ENCODE assay signal across 25 mouse cellular contexts in the genomic region with DNA sequence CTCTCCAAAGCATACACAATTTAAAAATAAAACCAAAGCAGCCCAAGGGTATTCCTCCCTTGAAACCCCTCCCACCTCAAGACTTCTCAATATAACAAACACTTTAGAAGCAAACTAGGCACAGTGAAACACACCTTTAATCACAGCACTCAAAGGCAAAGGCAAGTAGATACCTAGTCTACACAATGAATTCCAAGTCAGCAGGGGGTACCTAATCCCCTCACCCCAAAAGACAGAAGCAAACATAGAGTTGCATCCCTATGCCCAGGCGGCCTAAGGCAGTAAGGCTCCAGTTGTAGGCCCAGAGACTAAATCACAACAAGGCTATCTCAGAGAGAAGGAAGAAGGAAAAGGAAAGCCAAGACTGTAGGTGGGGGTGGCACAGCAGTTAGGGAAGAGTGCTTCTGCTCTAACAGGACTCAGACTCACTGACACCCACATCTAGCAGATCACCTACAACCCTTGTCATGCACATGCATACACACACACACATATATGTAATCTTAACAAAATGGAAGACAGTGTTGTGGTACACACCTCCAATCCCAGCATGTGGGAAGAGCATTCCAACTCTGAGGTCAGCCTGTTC. TPM values are rescaled to one million over a fixed set of nuclear protein-coding genes. Genes with fewer than 3 reads are reported as not detected.
A peak's percentile ranks its signal among the peaks of the same experiment; 100 is the strongest.
DNase-seq lines count a peak whose midpoint lies in the region; ATAC-seq and TF ChIP-seq lines count a peak whose summit lies in the region.
"Had no signal": no experiment of that assay in that cellular context is flagged by ENCODE, and none has a peak within 500 bp of the region (broad histone marks: within the 10 kb centered on the region; RNA-seq: fewer than 3 reads in every experiment).

No protein-coding gene starts in this region.

- H3K27ac ChIP-seq in gastrocnemius, adult 2 months = peak overlapping the region; percentile 12; the same call in 1 of the 2 replicates
- H3K27ac ChIP-seq: embryonic facial prominence, embryonic 13.5 days; embryonic facial prominence, embryonic 15.5 days; forebrain, embryonic 10.5 days; forebrain, embryonic 12.5 days had no signal

- DNase-seq in gastrocnemius, adult 2 months = no peak
- DNase-seq in gastrocnemius, adult 18-20 months (ENCODE audit: low spot score) = no peak
- DNase-seq in ES-CJ7 (ENCODE audit: low read depth, low spot score) = peak; percentile 51
- no peak for DNase-seq in right cerebral cortex, adult 18-20 months
- no peak for DNase-seq in adrenal gland, postnatal 25 days
- DNase-seq: adrenal gland, adult 8-10 months; adrenal gland, postnatal 14 days; cerebellum, adult 11 months; cerebellum, adult 18-20 months; cerebellum, adult 8-10 months; cerebellum, adult 9-11 months; cerebellum, postnatal 14 days; cerebellum, postnatal 36 days; embryo, embryonic 11 days had no signal

- H3K36me3 ChIP-seq in megakaryocyte, embryonic 14.5 days (replicated peaks; ENCODE audit: low read length) = peaks cover 63% of the 10 kb centered on the region
- peaks cover 90% of the 10 kb centered on the region for H3K36me3 ChIP-seq in E14TG2a.4 (ENCODE audit: insufficient read depth, low read length)

- H3K4me1 ChIP-seq in megakaryocyte, embryonic 14.5 days = peaks cover 74% of the 10 kb centered on the region
- peaks cover 88% of the 10 kb centered on the region for H3K4me1 ChIP-seq in E14TG2a.4 (replicated peaks; ENCODE audit: low read depth, low read length)

- no peak for TF ChIP-seq CTCF in gastrocnemius, adult 2 months (IDR thresholded peaks at IDR 0.05)
- TF ChIP-seq CTCF in E14TG2a.4 (conservative IDR thresholded peaks at IDR 0.05; ENCODE audit: low read length) = no peak

- ATAC-seq in megakaryocyte, adult 5-6 weeks (ENCODE audit: poor library complexity, severe bottlenecking) = no peak
- ATAC-seq: activated CD4-positive, CD25-positive, alpha-beta regulatory T cell, adult 4 months; forebrain, embryonic 14.5 days; forebrain, embryonic 16.5 days had no signal

- no peaks in the 10 kb centered on the region for H3K9me3 ChIP-seq in megakaryocyte, embryonic 14.5 days
- H3K9me3 ChIP-seq in E14TG2a.4 (ENCODE audit: low read length) = no peaks in the 10 kb centered on the region
- H3K9me3 ChIP-seq: embryonic facial prominence, embryonic 13.5 days; embryonic facial prominence, embryonic 15.5 days; forebrain, embryonic 10.5 days; forebrain, embryonic 12.5 days had no signal

- no peak overlapping the region for H3K4me3 ChIP-seq in gastrocnemius, adult 2 months
- H3K4me3 ChIP-seq in megakaryocyte, embryonic 14.5 days (replicated peaks) = peak overlapping the region; percentile 30
- H3K4me3 ChIP-seq in E14TG2a.4 (replicated peaks; ENCODE audit: low read length) = peak overlapping the region; percentile 21
- H3K4me3 ChIP-seq: embryonic facial prominence, embryonic 13.5 days; embryonic facial prominence, embryonic 15.5 days; erythroblast, embryonic 14.5 days; forebrain, embryonic 10.5 days; forebrain, embryonic 12.5 days had no signal

- H3K27me3 ChIP-seq in megakaryocyte, embryonic 14.5 days (replicated peaks) = no peaks in the 10 kb centered on the region
- H3K27me3 ChIP-seq in E14TG2a.4 (ENCODE audit: insufficient read depth, low read length) = no peaks in the 10 kb centered on the region
- H3K27me3 ChIP-seq: embryonic facial prominence, embryonic 13.5 days; embryonic facial prominence, embryonic 15.5 days; forebrain, embryonic 12.5 days had no signal

- intact Hi-C loops in gastrocnemius, adult 2 months (cut with DNase I) = no loop called here

RNA-seq across cellular contexts. Expression of gene Cnot1, which starts 5.7 kb away (rescaled TPM):
- total RNA-seq in gastrocnemius, adult 2 months (2021) = 10 to 100 TPM; 66.3 to 71.1 TPM
- 10 to 100 TPM; 63.3 to 67.2 TPM for total RNA-seq in gastrocnemius, adult 18-20 months (2021)
- polyA plus RNA-seq in megakaryocyte, embryonic 14.5 days (2012; ENCODE audit: insufficient read depth, low replicate concordance) = 1.4 and 2.1 TPM in 2 replicates
- total RNA-seq in megakaryocyte, adult 5-6 weeks (2015) = 174 and 179 TPM in 2 replicates
- 107 and 144 TPM in 2 replicates for total RNA-seq in megakaryocyte, adult 5-6 weeks (2017)
- total RNA-seq in adrenal gland, postnatal 25 days (2021) = 199 and 203 TPM in 2 replicates

RNA-seq across cellular contexts. Expression of gene Sap18b, which starts 23.6 kb away (rescaled TPM):
- 10 to 100 TPM; 77.5 to 78.4 TPM for total RNA-seq in gastrocnemius, adult 2 months (2021)
- 10 to 100 TPM; 85.3 to 91.9 TPM for total RNA-seq in gastrocnemius, adult 18-20 months (2021)
- 13.8 and 55.0 TPM in 2 replicates for polyA plus RNA-seq in megakaryocyte, embryonic 14.5 days (2012; ENCODE audit: insufficient read depth, low replicate concordance)
- 89.7 and 139 TPM in 2 replicates for total RNA-seq in megakaryocyte, adult 5-6 weeks (2015)
- total RNA-seq in megakaryocyte, adult 5-6 weeks (2017) = 222 and 239 TPM in 2 replicates
- 190 and 199 TPM in 2 replicates for total RNA-seq in adrenal gland, postnatal 25 days (2021)

RNA-seq across cellular contexts. Expression of gene Slc38a7, which starts 51.8 kb away (rescaled TPM):
- total RNA-seq in gastrocnemius, adult 2 months (2021) = 1 to 10 TPM; 6.7 to 6.8 TPM
- 1 to 10 TPM; 5.5 to 5.8 TPM for total RNA-seq in gastrocnemius, adult 18-20 months (2021)
- polyA plus RNA-seq in megakaryocyte, embryonic 14.5 days (2012; ENCODE audit: insufficient read depth, low replicate concordance) = 3.6 and 9.6 TPM in 2 replicates
- 8.0 and 10.0 TPM in 2 replicates for total RNA-seq in megakaryocyte, adult 5-6 weeks (2015)
- total RNA-seq in megakaryocyte, adult 5-6 weeks (2017) = 9.1 and 11.7 TPM in 2 replicates
- total RNA-seq in adrenal gland, postnatal 25 days (2021) = 25.6 and 29.4 TPM in 2 replicates
